Mouse (Mus musculus): ENCODE results near the gene Ifit2. TPM values are rescaled to one million over a fixed set of nuclear protein-coding genes. Genes with fewer than 3 reads are reported as not detected.
A peak's percentile ranks its signal among the peaks of the same experiment; 100 is the strongest.

Ifit2 gene
- polyA plus RNA-seq, 1 experiment from 2014 or later = 2.5 TPM

- H3K36me3 ChIP-seq (ENCODE audit: control insufficient read depth, insufficient read depth, low read length) = no peaks in the 10 kb centered on the region
- no peak for TF ChIP-seq EP300 (optimal IDR thresholded peaks at IDR 0.05)
- TF ChIP-seq CTCF (IDR thresholded peaks at IDR 0.05; ENCODE audit: low read depth) = no peak; the same call in 1 of the 2 replicates
- DNase-seq (ENCODE audit: low spot score) (peak; percentile 95), ATAC-seq (ENCODE audit: low FRiP score, low TSS enrichment) (peak; percentile 100)
- peak within 1 kb of the TSS; percentile 80 for H3K9ac ChIP-seq (ENCODE audit: low read length)
- H3K27me3 ChIP-seq (ENCODE audit: control insufficient read depth, insufficient read depth, low read length) = no peaks in the 10 kb centered on the region
- H3K4me1 ChIP-seq (replicated peaks; ENCODE audit: control insufficient read depth, insufficient read depth) = no peaks in the 10 kb centered on the region
- H3K9me3 ChIP-seq (ENCODE audit: control insufficient read depth, low read length) = no peaks in the 10 kb centered on the region
- peak within 1 kb of the TSS; percentile 80 for H3K4me3 ChIP-seq (ENCODE audit: low read depth, low read length)
- under 1% methylated on average over 28 of the region's 29 CpGs for WGBS
- peak within 1 kb of the TSS; percentile 77 for H3K27ac ChIP-seq (replicated peaks)
- peak within 1 kb of the TSS; percentile 96 for H3K4me2 ChIP-seq (replicated peaks; ENCODE audit: low read depth)
These were observed 23.4 kb upstream of the Ifit2 start, which contains the start of gene Lipa for GRCm38 (mm10) chr19:34526941-34527682. Gene Lipa (minus strand): TSS chr19:34527474.

GRCm38 (mm10) chr19:34532061-34532751 lies 18.3 kb upstream of the Ifit2 start:
- Histone ChIP-seq H3K9ac (ENCODE audit: low read length) (no peak overlapping the region), H3K9me3 (ENCODE audit: control insufficient read depth, low read length) (no peaks in the 10 kb centered on the region), H3K4me2 (replicated peaks; ENCODE audit: low read depth) (no peak overlapping the region), H3K36me3 (ENCODE audit: control insufficient read depth, insufficient read depth, low read length) (no peaks in the 10 kb centered on the region), H3K27ac (replicated peaks) (no peak overlapping the region), H3K4me3 (ENCODE audit: low read depth, low read length) (no peak overlapping the region), H3K27me3 (ENCODE audit: control insufficient read depth, insufficient read depth, low read length) (no peaks in the 10 kb centered on the region), H3K4me1 (replicated peaks; ENCODE audit: control insufficient read depth, insufficient read depth) (no peaks in the 10 kb centered on the region)
- DNase-seq (ENCODE audit: low spot score) (no peak), ATAC-seq (ENCODE audit: low FRiP score, low TSS enrichment) (no peak)
- no peak for TF ChIP-seq EP300 (optimal IDR thresholded peaks at IDR 0.05)
- TF ChIP-seq CTCF (IDR thresholded peaks at IDR 0.05; ENCODE audit: low read depth) = no peak
- whole genome bisulfite sequencing = 91% methylated on average over 4 of the region's 4 CpGs

DNA sequence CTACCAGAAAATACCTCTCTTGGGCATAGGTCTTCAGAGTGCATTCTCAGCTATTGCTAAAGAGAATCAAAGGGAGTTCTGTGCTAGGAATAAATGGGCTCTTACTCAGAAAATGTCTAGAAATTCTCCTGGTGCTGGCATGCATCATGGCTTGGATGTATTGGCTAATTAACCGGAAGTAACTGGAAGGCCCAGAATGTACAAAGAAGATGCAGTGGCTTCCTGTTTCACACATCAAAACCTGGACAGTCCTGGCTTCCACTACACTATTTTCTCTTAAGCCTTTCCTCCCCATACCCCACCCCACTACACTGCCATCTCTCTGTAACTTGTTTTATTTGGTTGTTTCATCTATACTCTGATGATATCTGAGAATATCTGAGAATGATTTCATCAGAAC lies 11.1 kb upstream of the Ifit2 start:
- H3K4me2 ChIP-seq (replicated peaks; ENCODE audit: low read depth) = no peak overlapping the region
- ATAC-seq (ENCODE audit: low FRiP score, low TSS enrichment) (no peak), DNase-seq (ENCODE audit: low spot score) (no peak)
- 82% methylated on average over 1 of the region's 1 CpGs for WGBS
- no peaks in the 10 kb centered on the region for H3K27me3 ChIP-seq (ENCODE audit: control insufficient read depth, insufficient read depth, low read length)
- no peaks in the 10 kb centered on the region for H3K4me1 ChIP-seq (replicated peaks; ENCODE audit: control insufficient read depth, insufficient read depth)
- no peak overlapping the region for H3K9ac ChIP-seq (ENCODE audit: low read length)
- H3K36me3 ChIP-seq (ENCODE audit: control insufficient read depth, insufficient read depth, low read length) = no peaks in the 10 kb centered on the region
- no peak overlapping the region for H3K4me3 ChIP-seq (ENCODE audit: low read depth, low read length)
- TF ChIP-seq EP300 (optimal IDR thresholded peaks at IDR 0.05) = no peak
- no peak for TF ChIP-seq CTCF (IDR thresholded peaks at IDR 0.05; ENCODE audit: low read depth)
- no peak overlapping the region for H3K27ac ChIP-seq (replicated peaks)
- no peaks in the 10 kb centered on the region for H3K9me3 ChIP-seq (ENCODE audit: control insufficient read depth, low read length)

- Histone ChIP-seq H3K4me2 (replicated peaks; ENCODE audit: low read depth) (no peak overlapping the region), H3K9me3 (ENCODE audit: control insufficient read depth, low read length) (no peaks in the 10 kb centered on the region), H3K9ac (ENCODE audit: low read length) (no peak overlapping the region), H3K4me1 (replicated peaks; ENCODE audit: control insufficient read depth, insufficient read depth) (no peaks in the 10 kb centered on the region), H3K36me3 (ENCODE audit: control insufficient read depth, insufficient read depth, low read length) (no peaks in the 10 kb centered on the region), H3K27me3 (ENCODE audit: control insufficient read depth, insufficient read depth, low read length) (no peaks in the 10 kb centered on the region), H3K27ac (replicated peaks) (no peak overlapping the region), H3K4me3 (ENCODE audit: low read depth, low read length) (no peak overlapping the region)
- TF ChIP-seq EP300 (optimal IDR thresholded peaks at IDR 0.05) (no peak), CTCF (IDR thresholded peaks at IDR 0.05; ENCODE audit: low read depth) (no peak)
- no peak for DNase-seq (ENCODE audit: low spot score)
- no peak for ATAC-seq (ENCODE audit: low FRiP score, low TSS enrichment)
- 84% methylated on average over 4 of the region's 4 CpGs for WGBS
These were observed 4.3 kb upstream of the Ifit2 start for GRCm38 (mm10) chr19:34546211-34546610.

DNA sequence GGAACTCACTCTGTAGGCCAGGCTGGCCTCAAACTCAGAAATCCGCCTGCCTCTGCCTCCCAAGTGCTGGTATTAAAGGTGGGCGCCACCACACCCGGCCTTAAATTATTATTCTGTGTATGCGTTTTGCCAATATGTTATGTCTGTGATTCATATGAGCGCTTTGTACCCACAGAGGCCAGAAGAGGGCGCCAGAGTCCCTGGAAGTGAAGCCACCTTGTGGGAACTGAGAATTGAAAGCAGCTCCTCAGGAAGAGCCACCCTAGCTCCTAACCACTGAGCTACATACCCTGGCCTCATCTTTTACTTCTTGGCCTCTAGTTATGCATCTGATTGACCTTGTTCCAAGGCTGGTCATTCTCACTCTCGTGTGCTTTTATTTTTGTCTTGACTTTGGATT lies 2.5 kb upstream of the Ifit2 start:
- Histone ChIP-seq H3K27me3 (ENCODE audit: control insufficient read depth, insufficient read depth, low read length) (no peaks in the 10 kb centered on the region), H3K9ac (ENCODE audit: low read length) (no peak overlapping the region), H3K4me2 (replicated peaks; ENCODE audit: low read depth) (no peak overlapping the region), H3K27ac (replicated peaks) (no peak overlapping the region), H3K9me3 (ENCODE audit: control insufficient read depth, low read length) (no peaks in the 10 kb centered on the region), H3K4me3 (ENCODE audit: low read depth, low read length) (no peak overlapping the region), H3K4me1 (replicated peaks; ENCODE audit: control insufficient read depth, insufficient read depth) (no peaks in the 10 kb centered on the region), H3K36me3 (ENCODE audit: control insufficient read depth, insufficient read depth, low read length) (no peaks in the 10 kb centered on the region)
- no peak for ATAC-seq (ENCODE audit: low FRiP score, low TSS enrichment)
- 39% methylated on average over 7 of the region's 7 CpGs for WGBS
- peak; percentile 82 for DNase-seq (ENCODE audit: low spot score)
- peak; percentile 88 for TF ChIP-seq CTCF (IDR thresholded peaks at IDR 0.05; ENCODE audit: low read depth)
- TF ChIP-seq EP300 (optimal IDR thresholded peaks at IDR 0.05) = no peak

GRCm38 (mm10) chr19:34550205-34550533 lies 325 bp upstream of the Ifit2 start:
- WGBS = 26% methylated on average over 4 of the region's 4 CpGs
- Histone ChIP-seq H3K27ac (replicated peaks) (no peak overlapping the region), H3K27me3 (ENCODE audit: control insufficient read depth, insufficient read depth, low read length) (no peaks in the 10 kb centered on the region), H3K9me3 (ENCODE audit: control insufficient read depth, low read length) (no peaks in the 10 kb centered on the region), H3K4me2 (replicated peaks; ENCODE audit: low read depth) (peak overlapping the region; percentile 66), H3K4me1 (replicated peaks; ENCODE audit: control insufficient read depth, insufficient read depth) (no peaks in the 10 kb centered on the region), H3K9ac (ENCODE audit: low read length) (no peak overlapping the region), H3K4me3 (ENCODE audit: low read depth, low read length) (peak overlapping the region; percentile 48), H3K36me3 (ENCODE audit: control insufficient read depth, insufficient read depth, low read length) (no peaks in the 10 kb centered on the region)
- TF ChIP-seq CTCF (IDR thresholded peaks at IDR 0.05; ENCODE audit: low read depth) (no peak), EP300 (optimal IDR thresholded peaks at IDR 0.05) (no peak)
- ATAC-seq (ENCODE audit: low FRiP score, low TSS enrichment) (no peak), DNase-seq (ENCODE audit: low spot score) (no peak)

All from stomach, postnatal 0 days (tissue).